Mouse (Mus musculus) telencephalon, adult 2 months (tissue): ENCODE data around the gene Zfhx3.

Source experiments
- DNase-seq: peaks from one replicate; pipeline ENCODE4 v3.0.0-alpha.2; 2011; ENCODE audit warnings: low read depth, low spot score

The Zfhx3 gene

GRCm38 (mm10) chr8:108788762-108789157 lies 846.3 kb downstream of the Zfhx3 start:
- DNase-seq, result no peak

GRCm38 (mm10) chr8:108790559-108791293 lies 848.3 kb downstream of the Zfhx3 start:
- DNase-seq, result peak; percentile 59

- DNase-seq, result no peak
These were observed 853.6 kb downstream of the Zfhx3 start for GRCm38 (mm10) chr8:108796076-108796475.

GRCm38 (mm10) chr8:108796882-108797281 lies 854.4 kb downstream of the Zfhx3 start:
- no peak for DNase-seq

GRCm38 (mm10) chr8:108798012-108798411 lies 855.6 kb downstream of the Zfhx3 start:
- no peak for DNase-seq

- no peak for DNase-seq
These were observed 856.8 kb downstream of the Zfhx3 start for GRCm38 (mm10) chr8:108799250-108799649.

GRCm38 (mm10) chr8:108800357-108800756 lies 857.9 kb downstream of the Zfhx3 start:
- DNase-seq, result no peak

- no peak for DNase-seq
These were observed 860.6 kb downstream of the Zfhx3 start for GRCm38 (mm10) chr8:108803017-108803416.

GRCm38 (mm10) chr8:108811694-108812093 lies 869.2 kb downstream of the Zfhx3 start:
- no peak for DNase-seq

GRCm38 (mm10) chr8:108813375-108813774 lies 870.9 kb downstream of the Zfhx3 start:
- no peak for DNase-seq

GRCm38 (mm10) chr8:108819271-108819671 lies 876.8 kb downstream of the Zfhx3 start:
- DNase-seq, result no peak

GRCm38 (mm10) chr8:108819826-108820225 lies 877.4 kb downstream of the Zfhx3 start:
- no peak for DNase-seq

- no peak for DNase-seq
These were observed 878.2 kb downstream of the Zfhx3 start for GRCm38 (mm10) chr8:108820634-108821033.

- DNase-seq, result no peak
These were observed 880.4 kb downstream of the Zfhx3 start for GRCm38 (mm10) chr8:108822841-108823266.

- DNase-seq, result no peak
These were observed 881.6 kb downstream of the Zfhx3 start for GRCm38 (mm10) chr8:108824049-108824448.

- no peak for DNase-seq
These were observed 884.0 kb downstream of the Zfhx3 start for GRCm38 (mm10) chr8:108826414-108826813.

GRCm38 (mm10) chr8:108827428-108827827 lies 885.0 kb downstream of the Zfhx3 start:
- no peak for DNase-seq

GRCm38 (mm10) chr8:108829305-108829717 lies 886.9 kb downstream of the Zfhx3 start:
- no peak for DNase-seq

GRCm38 (mm10) chr8:108835143-108835542 lies 892.7 kb downstream of the Zfhx3 start:
- no peak for DNase-seq

GRCm38 (mm10) chr8:108837788-108838187 lies 895.3 kb downstream of the Zfhx3 start:
- no peak for DNase-seq

- DNase-seq, result no peak
These were observed 896.3 kb downstream of the Zfhx3 start for GRCm38 (mm10) chr8:108838761-108839160.

- no peak for DNase-seq
These were observed 899.9 kb downstream of the Zfhx3 start for GRCm38 (mm10) chr8:108842307-108842706.

- no peak for DNase-seq
These were observed 903.7 kb downstream of the Zfhx3 start for GRCm38 (mm10) chr8:108846174-108846573.

- DNase-seq, result no peak
These were observed 904.4 kb downstream of the Zfhx3 start for GRCm38 (mm10) chr8:108846827-108847226.
